Mouse (Mus musculus): ENCODE data around the gene Fam3b. TPM values are rescaled to one million over a fixed set of nuclear protein-coding genes. Genes with fewer than 3 reads are reported as not detected.
A peak's percentile ranks its signal among the peaks of the same experiment; 100 is the strongest.

Gene Fam3b
- total RNA-seq, 2 experiments from 2014 or later = not detected

GRCm38 (mm10) chr16:97497682-97498081 is 16.9 kb downstream of the Fam3b start:
- intact Hi-C loops (cut with DNase I) = no loop called here

GRCm38 (mm10) chr16:97496026-97496425 is 18.6 kb downstream of the Fam3b start:
- intact Hi-C loops (cut with DNase I) = no loop called here
- DNase-seq = no peak

More at GRCm38 (mm10) chr16:97497682-97498081, 16.9 kb downstream of the Fam3b start:
- DNase-seq = no peak

- no peak for DNase-seq
- intact Hi-C loops (cut with DNase I) = no loop called here
These were observed 22.2 kb downstream of the Fam3b start for GRCm38 (mm10) chr16:97492369-97492768.

- DNase-seq = no peak
- intact Hi-C loops (cut with DNase I) = no loop called here
These were observed 36.0 kb downstream of the Fam3b start for GRCm38 (mm10) chr16:97478655-97479054.

GRCm38 (mm10) chr16:97476524-97476923 is 38.1 kb downstream of the Fam3b start:
- no peak for DNase-seq
- intact Hi-C loops (cut with DNase I) = no loop called here

- intact Hi-C loops (cut with DNase I) = no loop called here
- DNase-seq = peak; percentile 69 to 77
These were observed 39.0 kb downstream of the Fam3b start for GRCm38 (mm10) chr16:97475581-97475980.

GRCm38 (mm10) chr16:97474671-97475070 is 39.9 kb downstream of the Fam3b start:
- no peak for DNase-seq

GRCm38 (mm10) chr16:97467993-97468791 is 46.4 kb downstream of the Fam3b start:
- intact Hi-C loops (cut with DNase I) = loop anchor here (2.0 to 5.0 kb wide), 2 partner anchors 111 to 155 kb away; partner anchors contain the start of gene Bace2

More at GRCm38 (mm10) chr16:97474671-97475070, 39.9 kb downstream of the Fam3b start:
- intact Hi-C loops (cut with DNase I) = no loop called here

GRCm38 (mm10) chr16:97467472-97467871 is 47.1 kb downstream of the Fam3b start:
- intact Hi-C loops (cut with DNase I) = loop anchor here (2.0 to 5.0 kb wide), 2 partner anchors 110 to 155 kb away; partner anchors contain the start of gene Bace2
- no peak for DNase-seq

More at GRCm38 (mm10) chr16:97467993-97468791, 46.4 kb downstream of the Fam3b start:
- no peak for DNase-seq

GRCm38 (mm10) chr16:97466182-97466957 is 48.2 kb downstream of the Fam3b start:
- intact Hi-C loops (cut with DNase I) = loop anchor here (2.0 to 5.0 kb wide), 2 partner anchors 109 to 154 kb away; partner anchors contain the start of gene Bace2

GRCm38 (mm10) chr16:97462481-97463181 is 52.0 kb downstream of the Fam3b start, which contains the start of gene Mx1:
TSS of gene Mx1 (minus strand) at chr16:97462907.
- intact Hi-C loops (cut with DNase I) = no loop called here
- no peak for DNase-seq

More at GRCm38 (mm10) chr16:97466182-97466957, 48.2 kb downstream of the Fam3b start:
- DNase-seq = peak; percentile 18 to 34

GRCm38 (mm10) chr16:97461271-97461670 is 53.3 kb downstream of the Fam3b start:
- intact Hi-C loops (cut with DNase I) = no loop called here
- no peak for DNase-seq

- DNase-seq = no peak
- intact Hi-C loops (cut with DNase I) = no loop called here
These were observed 54.8 kb downstream of the Fam3b start for GRCm38 (mm10) chr16:97459831-97460230.

GRCm38 (mm10) chr16:97447386-97447785 is 67.2 kb downstream of the Fam3b start:
- intact Hi-C loops (cut with DNase I) = loop anchor here (10.0 kb wide), 1 partner anchor 133 kb away; no protein-coding TSS in a partner anchor
- DNase-seq = no peak

- peak; percentile 61 to 73 for DNase-seq
- intact Hi-C loops (cut with DNase I) = loop anchor here (2.0 to 10.0 kb wide), 2 partner anchors 125 to 129 kb away; no protein-coding TSS in a partner anchor
These were observed 70.8 kb downstream of the Fam3b start for GRCm38 (mm10) chr16:97443670-97444263.

GRCm38 (mm10) chr16:97441967-97442366 is 72.6 kb downstream of the Fam3b start:
- DNase-seq = no peak
- intact Hi-C loops (cut with DNase I) = loop anchor here (2.0 to 10.0 kb wide), 3 partner anchors 127 to 151 kb away; no protein-coding TSS in a partner anchor

GRCm38 (mm10) chr16:97438191-97438590 is 76.4 kb downstream of the Fam3b start:
- intact Hi-C loops (cut with DNase I) = no loop called here
- no peak for DNase-seq

- no peak for DNase-seq
- intact Hi-C loops (cut with DNase I) = no loop called here
These were observed 77.1 kb downstream of the Fam3b start for GRCm38 (mm10) chr16:97437448-97438056.

- intact Hi-C loops (cut with DNase I) = no loop called here
- no peak for DNase-seq
These were observed 80.4 kb downstream of the Fam3b start for GRCm38 (mm10) chr16:97434206-97434605.

Measured in heart, postnatal 10 days (tissue).